Mouse (Mus musculus) spleen, adult 2 months (tissue): ENCODE measurements around the gene Wdr91.

Experiments
- CTCF ChIP-seq: fragments of 200-500 bp; IDR thresholded peaks from 2 replicates; pipeline ENCODE4 v1.5.1; 2011; ENCODE audit warnings: mild to moderate bottlenecking, inconsistent platforms; ENCODE audit not compliant: insufficient read depth, insufficient read length, insufficient replicate concordance; ENCODE audit errors: extremely low read depth
- POLR2A ChIP-seq: fragments of 200-500 bp; IDR thresholded peaks from 2 replicates; pipeline ENCODE4 v1.6.1; 2011; ENCODE audit warnings: low read depth, low read length, inconsistent platforms

- no peak for TF ChIP-seq POLR2A
- TF ChIP-seq CTCF, result no peak
Observed at GRCm38 (mm10) chr6:34861546-34862053, 49.1 kb downstream of the Wdr91 start.
